Mouse (Mus musculus): ENCODE results near the gene Klhl32.

Gene Klhl32

DNA sequence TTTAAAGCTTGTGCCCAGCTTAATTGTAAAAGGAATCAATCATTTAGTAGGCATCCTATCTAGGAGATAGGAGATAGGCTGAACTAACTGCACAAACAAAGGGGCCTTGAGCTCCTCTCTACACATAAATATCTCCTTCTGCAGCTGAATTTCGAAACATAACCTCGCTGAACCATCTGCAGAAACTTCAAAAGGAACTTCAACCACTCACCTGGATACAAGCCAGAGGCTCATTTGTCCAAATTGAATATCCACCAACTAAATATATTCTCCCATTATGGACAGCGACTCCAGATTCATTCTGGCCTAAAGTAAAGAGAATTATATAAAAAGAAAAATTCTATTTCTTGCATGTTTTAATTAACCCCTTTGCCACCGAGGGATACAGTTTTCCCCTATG is 224.2 kb downstream of the Klhl32 start:
- no peak for DNase-seq

DNA sequence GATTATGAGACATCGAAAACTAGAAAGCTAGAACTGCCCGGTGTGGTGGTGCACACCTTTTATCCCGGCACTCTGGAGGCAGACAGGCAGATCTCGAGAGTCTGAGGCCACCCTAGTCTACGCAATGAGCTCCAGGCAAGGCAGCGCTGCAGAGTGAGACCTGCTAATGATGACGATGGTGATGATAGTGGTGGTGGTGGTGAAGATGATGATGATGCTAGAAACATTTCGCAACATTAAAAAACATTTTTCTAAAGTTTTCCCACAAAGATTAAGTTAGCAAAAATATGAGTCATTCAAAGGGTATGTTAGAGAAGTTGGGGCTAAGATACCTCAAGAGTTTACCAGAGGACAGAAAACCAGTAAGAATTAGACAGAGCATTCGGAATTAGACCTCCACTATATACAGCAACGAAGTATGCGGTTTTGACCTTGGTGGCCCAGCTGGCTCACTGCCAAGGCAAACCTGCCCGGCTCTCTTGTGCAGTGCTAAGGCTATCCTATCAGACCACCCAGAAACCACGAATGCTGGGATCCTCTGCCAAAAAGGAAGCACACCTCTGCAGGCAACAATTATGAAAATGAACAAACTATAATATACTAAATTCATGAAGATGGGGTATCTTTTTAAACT is 224.9 kb downstream of the Klhl32 start:
- DNase-seq = peak in 1 of 2 experiments; percentile 5

- no peak for DNase-seq
These were observed 229.3 kb downstream of the Klhl32 start for GRCm38 (mm10) chr4:24621422-24622187.

GRCm38 (mm10) chr4:24620440-24620839 is 230.5 kb downstream of the Klhl32 start:
- DNase-seq = peak; percentile 34 to 44

DNA sequence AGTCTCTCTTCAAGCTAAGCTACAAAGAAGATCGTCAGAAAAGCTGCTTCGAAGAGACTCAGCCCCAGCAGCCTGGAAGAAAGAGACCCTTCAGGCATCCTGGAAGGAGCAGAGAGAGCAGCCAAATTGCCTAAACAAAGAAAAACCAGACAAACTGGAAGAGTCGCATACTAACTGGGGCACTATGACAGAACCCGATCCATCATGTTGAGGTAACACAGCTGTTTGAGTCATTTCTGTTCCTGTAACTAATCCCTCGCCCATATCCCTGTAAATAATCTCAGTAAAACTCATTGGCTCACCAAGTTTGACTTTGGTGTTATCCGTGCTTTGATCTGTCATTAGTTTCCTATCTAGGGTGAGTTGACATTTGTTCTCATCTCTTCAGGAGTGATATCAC is 230.9 kb downstream of the Klhl32 start:
- no peak for DNase-seq

- DNase-seq = no peak
These were observed 241.4 kb downstream of the Klhl32 start for GRCm38 (mm10) chr4:24609564-24609963.

DNA sequence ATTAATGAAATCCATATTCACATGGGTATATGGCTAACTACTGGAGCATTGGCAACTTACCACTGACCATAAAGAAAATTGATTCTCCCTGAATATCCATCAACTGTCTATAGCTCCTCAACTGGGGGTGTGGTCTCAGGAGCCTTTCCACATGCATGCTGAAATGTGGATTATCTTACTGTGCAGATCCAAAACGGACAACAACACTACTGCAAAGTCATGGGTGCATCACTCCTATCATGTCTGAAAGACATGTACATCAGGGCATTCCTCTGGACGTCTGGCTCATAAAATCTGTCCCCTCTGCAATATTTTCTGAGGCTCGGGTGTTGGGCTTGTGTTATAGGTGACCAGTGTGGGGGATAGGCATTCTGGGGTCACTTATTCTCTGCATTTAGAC is 241.8 kb downstream of the Klhl32 start:
- no peak for DNase-seq

GRCm38 (mm10) chr4:24601711-24602110 is 249.2 kb downstream of the Klhl32 start:
- DNase-seq = no peak

GRCm38 (mm10) chr4:24598637-24599036 is 252.3 kb downstream of the Klhl32 start:
- DNase-seq = no peak

DNA sequence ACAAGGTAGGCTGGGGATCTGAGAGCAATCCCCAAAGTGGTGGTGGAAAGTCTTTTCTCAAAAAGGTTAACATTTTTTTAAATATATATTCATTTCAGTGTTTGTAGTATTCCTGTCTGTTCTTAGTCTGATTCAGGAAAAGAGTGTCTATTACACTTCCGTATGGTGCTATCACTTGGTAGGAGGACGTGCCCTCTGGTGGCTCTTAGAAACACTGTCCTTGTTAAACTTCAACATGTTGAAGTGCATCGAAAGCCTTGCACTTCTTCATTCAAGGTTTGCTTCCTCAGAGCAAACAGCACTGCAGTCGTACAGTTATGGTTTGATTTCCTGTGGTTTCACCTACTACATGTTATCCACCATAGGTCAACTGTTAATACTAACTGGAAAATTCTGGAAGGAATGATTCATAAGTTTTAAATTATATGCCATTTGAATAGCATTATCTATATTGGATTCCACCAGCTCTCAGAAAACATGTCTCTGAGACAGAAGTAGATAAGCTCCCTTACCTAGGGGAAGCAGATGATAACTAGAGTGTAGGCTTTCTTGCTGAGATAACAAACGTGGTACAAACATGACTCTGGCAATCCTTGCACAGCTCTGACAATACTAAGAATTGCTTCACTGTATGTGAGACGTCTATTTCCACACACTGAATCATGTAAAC is 253.8 kb downstream of the Klhl32 start:
- DNase-seq = no peak

DNA sequence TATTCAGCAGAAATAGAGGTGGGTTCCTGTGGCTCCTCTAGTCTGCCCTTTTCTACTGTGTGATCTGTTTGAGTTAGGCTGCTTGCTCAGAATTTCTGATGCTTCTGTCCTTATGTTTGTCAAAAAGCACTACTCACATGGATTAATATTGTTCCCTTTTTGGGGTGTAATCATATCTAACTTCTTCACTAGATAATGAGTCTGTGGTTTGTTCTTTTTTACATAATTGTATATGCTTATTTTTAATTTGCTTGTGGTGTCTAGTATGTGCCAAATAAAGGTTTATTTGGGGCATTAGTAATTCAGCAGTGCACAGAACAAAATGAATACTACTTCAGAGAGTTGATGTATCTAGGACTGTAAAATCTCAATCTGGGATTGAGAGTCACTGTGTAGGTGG is 256.1 kb downstream of the Klhl32 start:
- no peak for DNase-seq

DNA sequence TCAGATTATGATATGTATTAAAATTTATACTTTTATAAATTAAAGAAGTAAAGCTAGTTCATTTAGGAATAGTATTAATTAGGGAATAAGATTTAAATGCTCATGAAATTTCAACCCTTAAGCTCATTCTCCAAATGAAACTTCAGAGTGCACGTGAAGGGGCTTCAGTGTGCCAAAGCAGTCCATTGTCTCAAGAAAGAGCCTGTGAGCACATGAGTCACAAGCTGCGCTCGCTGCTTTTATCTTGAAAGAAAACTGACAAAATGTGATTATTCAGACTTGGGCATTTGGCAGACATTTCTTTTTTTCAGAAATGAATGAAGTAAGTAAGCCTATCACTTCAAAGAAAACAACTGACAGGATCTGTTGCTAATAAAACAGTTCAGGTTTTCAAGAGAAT is 266.9 kb downstream of the Klhl32 start:
- no peak for DNase-seq

DNA sequence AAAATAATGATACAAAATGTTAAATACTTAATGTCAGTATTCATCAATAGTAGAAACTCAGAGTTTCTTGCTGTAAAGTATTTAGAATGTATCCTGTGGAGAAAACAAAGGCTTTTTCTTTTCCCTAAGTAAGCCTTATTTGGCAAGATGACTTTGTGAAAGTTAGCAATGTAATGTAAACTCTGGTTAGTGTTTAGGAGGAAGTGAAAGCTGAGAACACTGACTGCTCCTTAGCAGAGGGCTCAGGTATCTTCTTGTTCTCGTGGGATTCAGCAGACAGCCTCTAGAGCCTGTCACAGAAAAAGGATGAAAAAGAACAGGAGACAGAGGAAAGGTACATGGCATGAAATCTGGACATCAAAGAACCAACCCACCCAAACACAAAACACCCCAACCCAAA is 268.6 kb downstream of the Klhl32 start:
- DNase-seq = no peak

- no peak for DNase-seq
These were observed 273.3 kb downstream of the Klhl32 start for GRCm38 (mm10) chr4:24577594-24577993.

GRCm38 (mm10) chr4:24574276-24574675 is 276.6 kb downstream of the Klhl32 start:
- peak; percentile 73 to 85 for DNase-seq

DNA sequence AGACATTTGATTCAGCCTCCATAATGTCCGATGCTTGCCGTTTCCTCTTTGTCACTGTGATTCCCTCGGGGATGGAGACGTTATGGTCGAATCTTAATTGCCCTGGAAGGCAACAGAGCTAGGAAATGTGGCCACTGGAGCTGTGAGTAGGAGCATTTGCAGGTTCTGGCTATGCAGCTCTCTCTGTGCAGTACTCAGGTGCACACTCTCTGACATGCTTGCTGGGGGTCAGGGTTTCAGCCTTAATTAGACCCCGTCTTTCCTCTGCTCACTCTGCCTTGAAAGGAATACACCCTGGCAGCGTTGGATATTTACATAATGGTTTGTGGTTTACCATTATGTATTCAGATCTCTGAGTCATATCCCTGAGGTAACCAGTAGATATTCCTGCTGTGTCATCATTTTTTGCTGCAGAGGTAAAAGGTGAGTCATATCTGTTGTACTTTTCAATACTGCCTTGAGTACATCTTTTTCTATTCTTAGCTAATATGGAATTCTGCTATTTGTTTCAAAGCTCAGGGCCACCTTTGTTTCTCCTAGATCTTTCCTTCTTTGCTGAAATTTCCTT is 281.9 kb downstream of the Klhl32 start:
- DNase-seq = no peak

DNA sequence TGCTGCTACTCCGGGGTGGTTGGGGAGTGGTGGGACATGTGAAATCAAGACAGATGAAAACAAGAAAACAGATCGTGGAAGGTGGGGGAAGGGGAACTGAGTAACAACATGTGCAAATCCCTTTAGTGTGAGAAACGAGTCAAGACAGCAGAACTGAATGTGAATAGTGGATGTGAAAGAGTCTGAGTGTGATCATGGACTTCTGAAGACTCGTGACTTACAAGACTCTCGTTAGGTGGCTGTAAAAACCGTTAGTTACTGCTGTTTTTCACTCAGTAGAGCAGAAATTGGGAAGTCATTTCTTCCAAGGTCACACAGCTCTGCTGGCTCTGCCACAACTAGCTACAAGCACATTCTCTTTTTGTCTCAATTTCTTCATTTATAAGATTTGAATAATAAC is 282.9 kb downstream of the Klhl32 start:
- no peak for DNase-seq
